Comparison of ENCODE assay signal across 21 mouse cellular contexts in genomic region chr13:46907115-46907514, GRCm38 (mm10). TPM values are rescaled to one million over a fixed set of nuclear protein-coding genes. Genes with fewer than 3 reads are reported as not detected.
DNase-seq lines count a peak whose midpoint lies in the region; ATAC-seq and TF ChIP-seq lines count a peak whose summit lies in the region.
"Had no signal": no experiment of that assay in that cellular context is flagged by ENCODE, and none has a peak within 500 bp of the region (broad histone marks: within the 10 kb centered on the region; RNA-seq: fewer than 3 reads in every experiment).

No protein-coding gene starts in this region.

- 0 out of 2 replicates have a peak, but pooled peaks cover 3% of the 10 kb centered on the region for H3K9me3 ChIP-seq in forebrain, embryonic 16.5 days (ENCODE audit: control insufficient read depth, low read length)
- peaks cover 4% of the 10 kb centered on the region; the same call in 1 of the 2 replicates for H3K9me3 ChIP-seq in forebrain, embryonic 13.5 days (replicated peaks)
- no peaks in the 10 kb centered on the region for H3K9me3 ChIP-seq in heart, embryonic 11.5 days (replicated peaks; ENCODE audit: control insufficient read depth, low read length)
- H3K9me3 ChIP-seq in limb, embryonic 14.5 days (ENCODE audit: control insufficient read depth, low read length), result no peaks in the 10 kb centered on the region
- no peaks in the 10 kb centered on the region for H3K9me3 ChIP-seq in limb, embryonic 10.5 days (replicated peaks)
- H3K9me3 ChIP-seq: embryonic facial prominence, embryonic 15.5 days; hindbrain, embryonic 15.5 days; intestine, embryonic 15.5 days had no signal

- H3K4me3 ChIP-seq in forebrain, embryonic 16.5 days (replicated peaks; ENCODE audit: low read length), result no peak overlapping the region
- no peak overlapping the region for H3K4me3 ChIP-seq in forebrain, embryonic 13.5 days
- H3K4me3 ChIP-seq in heart, embryonic 11.5 days (ENCODE audit: low read depth, low read length), result no peak overlapping the region
- no peak overlapping the region for H3K4me3 ChIP-seq in limb, embryonic 14.5 days (replicated peaks; ENCODE audit: low read length)
- H3K4me3 ChIP-seq in limb, embryonic 10.5 days, result no peak overlapping the region
- no peak overlapping the region for H3K4me3 ChIP-seq in embryonic fibroblast, embryonic 13.5 days (ENCODE audit: insufficient read depth, low read length)
- H3K4me3 ChIP-seq: embryonic facial prominence, embryonic 15.5 days; hindbrain, embryonic 15.5 days; intestine, embryonic 15.5 days; midbrain, embryonic 10.5 days had no signal

- 83% methylated on average over 4 of the region's 4 CpGs for WGBS in forebrain, embryonic 16.5 days
- 90% methylated on average over 4 of the region's 4 CpGs for WGBS in forebrain, embryonic 13.5 days
- WGBS in heart, embryonic 11.5 days (ENCODE audit: insufficient replicate concordance), result 76% methylated on average over 4 of the region's 4 CpGs
- 87% methylated on average over 4 of the region's 4 CpGs for WGBS in limb, embryonic 14.5 days
- 96% methylated on average over 4 of the region's 4 CpGs for WGBS in limb, embryonic 10.5 days

- H3K4me2 ChIP-seq in forebrain, embryonic 16.5 days (ENCODE audit: low read length), result no peak overlapping the region
- H3K4me2 ChIP-seq in forebrain, embryonic 13.5 days, result no peak overlapping the region
- no peak overlapping the region for H3K4me2 ChIP-seq in heart, embryonic 11.5 days
- no peak overlapping the region for H3K4me2 ChIP-seq in limb, embryonic 14.5 days (replicated peaks; ENCODE audit: low read depth, low read length, severe bottlenecking)
- H3K4me2 ChIP-seq: embryonic facial prominence, embryonic 15.5 days; hindbrain, embryonic 15.5 days; intestine, embryonic 15.5 days had no signal

- no peak for TF ChIP-seq POLR2A in limb, embryonic 14.5 days (IDR thresholded peaks at IDR 0.05; ENCODE audit: borderline replicate concordance, extremely low read depth, insufficient read depth, insufficient read length)
- no peak for TF ChIP-seq POLR2A in embryonic fibroblast, embryonic 13.5 days (IDR thresholded peaks at IDR 0.05; ENCODE audit: low read depth, low read length)

- no peak for TF ChIP-seq CTCF in embryonic fibroblast, embryonic 13.5 days (IDR thresholded peaks at IDR 0.05; ENCODE audit: borderline replicate concordance, insufficient read depth, low read length)

- no peak overlapping the region; the same call in 1 of the 2 replicates for H3K27ac ChIP-seq in forebrain, embryonic 16.5 days (ENCODE audit: low read length)
- H3K27ac ChIP-seq in forebrain, embryonic 13.5 days, result no peak overlapping the region
- peak overlapping the region; percentile 55; the same call in 1 of the 2 replicates for H3K27ac ChIP-seq in heart, embryonic 11.5 days (ENCODE audit: low read depth, low read length)
- H3K27ac ChIP-seq in limb, embryonic 14.5 days (replicated peaks; ENCODE audit: low read depth, low read length), result peak overlapping the region; percentile 38; the same call in 1 of the 2 replicates
- no peak overlapping the region for H3K27ac ChIP-seq in limb, embryonic 10.5 days
- H3K27ac ChIP-seq in embryonic fibroblast, embryonic 13.5 days (ENCODE audit: insufficient read depth, low read length), result peak overlapping the region; percentile 89
- H3K27ac ChIP-seq: embryonic facial prominence, embryonic 15.5 days; hindbrain, embryonic 15.5 days; intestine, embryonic 15.5 days; midbrain, embryonic 10.5 days; stomach, postnatal 0 days had no signal

- peaks cover 11% of the 10 kb centered on the region for H3K4me1 ChIP-seq in forebrain, embryonic 16.5 days (replicated peaks; ENCODE audit: control insufficient read depth, insufficient read depth, low read length)
- peaks cover 26% of the 10 kb centered on the region for H3K4me1 ChIP-seq in forebrain, embryonic 13.5 days
- peaks cover 42% of the 10 kb centered on the region for H3K4me1 ChIP-seq in heart, embryonic 11.5 days (ENCODE audit: control insufficient read depth, insufficient read depth, low read length)
- H3K4me1 ChIP-seq in limb, embryonic 14.5 days (ENCODE audit: control insufficient read depth, insufficient read depth, low read length), result peaks cover 26% of the 10 kb centered on the region
- peaks cover 19% of the 10 kb centered on the region for H3K4me1 ChIP-seq in limb, embryonic 10.5 days
- H3K4me1 ChIP-seq in embryonic fibroblast, embryonic 13.5 days (ENCODE audit: control insufficient read depth, insufficient read depth, low read length), result peaks cover 7% of the 10 kb centered on the region; the same call in 1 of the 2 replicates
- H3K4me1 ChIP-seq: intestine, embryonic 15.5 days had no signal

- ATAC-seq in forebrain, embryonic 16.5 days, result peak; percentile 28; the same call in 1 of the 2 replicates
- ATAC-seq in forebrain, embryonic 13.5 days, result no peak
- no peak for ATAC-seq in heart, embryonic 11.5 days (replicated peaks; ENCODE audit: insufficient number of reproducible peaks, low FRiP score, low TSS enrichment)
- ATAC-seq in limb, embryonic 14.5 days (ENCODE audit: low FRiP score, low read depth), result no peak
- ATAC-seq: forebrain, embryonic 14.5 days; intestine, embryonic 15.5 days; Patski had no signal

- no peak overlapping the region for H3K9ac ChIP-seq in forebrain, embryonic 16.5 days (replicated peaks; ENCODE audit: low read depth, low read length)
- H3K9ac ChIP-seq in forebrain, embryonic 13.5 days, result no peak overlapping the region
- no peak overlapping the region for H3K9ac ChIP-seq in heart, embryonic 11.5 days (ENCODE audit: low read depth, low read length)
- no peak overlapping the region for H3K9ac ChIP-seq in limb, embryonic 14.5 days (ENCODE audit: low read depth, low read length, severe bottlenecking)
- H3K9ac ChIP-seq: embryonic facial prominence, embryonic 15.5 days; hindbrain, embryonic 15.5 days; intestine, embryonic 15.5 days had no signal

- H3K36me3 ChIP-seq in forebrain, embryonic 16.5 days (ENCODE audit: control insufficient read depth, insufficient read depth), result no peaks in the 10 kb centered on the region
- H3K36me3 ChIP-seq in forebrain, embryonic 13.5 days (ENCODE audit: poor library complexity, severe bottlenecking), result peaks cover 6% of the 10 kb centered on the region
- peaks cover 2% of the 10 kb centered on the region; the same call in 1 of the 2 replicates for H3K36me3 ChIP-seq in heart, embryonic 11.5 days (ENCODE audit: control insufficient read depth, insufficient read depth, low read length)
- no peaks in the 10 kb centered on the region for H3K36me3 ChIP-seq in limb, embryonic 14.5 days (ENCODE audit: control insufficient read depth, insufficient read depth, low read length)
- H3K36me3 ChIP-seq in limb, embryonic 10.5 days, result peaks cover 7% of the 10 kb centered on the region; the same call in 1 of the 2 replicates
- H3K36me3 ChIP-seq: hindbrain, embryonic 15.5 days; intestine, embryonic 15.5 days had no signal

- H3K27me3 ChIP-seq in forebrain, embryonic 16.5 days (replicated peaks; ENCODE audit: control insufficient read depth, insufficient read depth, low read length), result no peaks in the 10 kb centered on the region
- H3K27me3 ChIP-seq in forebrain, embryonic 13.5 days, result no peaks in the 10 kb centered on the region
- H3K27me3 ChIP-seq in heart, embryonic 11.5 days (ENCODE audit: control insufficient read depth, insufficient read depth, low read length), result no peaks in the 10 kb centered on the region
- H3K27me3 ChIP-seq in limb, embryonic 14.5 days (ENCODE audit: control insufficient read depth, insufficient read depth, low read length), result no peaks in the 10 kb centered on the region
- H3K27me3 ChIP-seq in limb, embryonic 10.5 days (ENCODE audit: low read depth, poor library complexity, severe bottlenecking), result no peaks in the 10 kb centered on the region
- H3K27me3 ChIP-seq: embryonic facial prominence, embryonic 15.5 days; hindbrain, embryonic 15.5 days; intestine, embryonic 15.5 days; Patski had no signal

- no peak for DNase-seq in heart, postnatal 4 days
- no peak for DNase-seq in limb, embryonic 14.5 days (ENCODE audit: low spot score)
- DNase-seq in limb, embryonic 10.5 days (ENCODE audit: low spot score), result no peak
- DNase-seq in urinary bladder, postnatal 36 days (ENCODE audit: low spot score in 2 of 2), result no peak
- DNase-seq: adrenal gland, adult 8-10 months; cerebellum, postnatal 36 days; kidney, adult 9 months; kidney, postnatal 4 days; liver; retina, postnatal 1 day had no signal

RNA-seq across cellular contexts. Expression of gene Kif13a, which starts 22.6 kb away (rescaled TPM):
- polyA plus RNA-seq in forebrain, embryonic 16.5 days (2015; fragmentation: Nextera tagmentation; extraction: Ambion mirVana), result 5.3 and 7.0 TPM in 2 replicates
- polyA plus RNA-seq in forebrain, embryonic 13.5 days (2015; fragmentation: Nextera tagmentation; extraction: Ambion mirVana), result 7.0 and 8.1 TPM in 2 replicates
- 39.8 and 42.6 TPM in 2 replicates for polyA plus RNA-seq in heart, embryonic 11.5 days (2014; fragmentation: Nextera tagmentation; extraction: Ambion mirVana)
- 100 to 1,000 TPM; 110 to 116 TPM for total RNA-seq in heart, postnatal 4 days (2021)
- 28.7 and 29.5 TPM in 2 replicates for polyA plus RNA-seq in limb, embryonic 14.5 days (2012; rRNA removed)
- 27.6 and 31.1 TPM in 2 replicates for polyA plus RNA-seq in limb, embryonic 14.5 days (2014; fragmentation: Nextera tagmentation; extraction: Ambion mirVana)
- polyA plus RNA-seq in limb, embryonic 10.5 days (2016; fragmentation: Nextera tagmentation; extraction: Ambion mirVana), result 13.5 and 13.6 TPM in 2 replicates
- 29.0 and 32.5 TPM in 2 replicates for polyA plus RNA-seq in embryonic fibroblast, embryonic 13.5 days (2011; ENCODE audit: insufficient read length, low read depth, missing spikeins)

Comparison
In these comparisons a context has a peak if more than half of its experiments do, and no peak if none do; other contexts are left out.
1. H3K27ac ChIP-seq: peak in heart, embryonic 11.5 days (single experiment), limb, embryonic 14.5 days (single experiment) and embryonic fibroblast, embryonic 13.5 days (single experiment); none in forebrain, embryonic 16.5 days (single experiment), forebrain, embryonic 13.5 days (single experiment) and limb, embryonic 10.5 days (single experiment).